Mouse (Mus musculus) B cell, adult (primary cell): ENCODE measurements around the gene Cstf2t. TPM values are rescaled to one million over a fixed set of nuclear protein-coding genes. Genes with fewer than 3 reads are reported as not detected.

Experiments used
- total RNA-seq: library from RNA; stranded (reverse); gene quantifications from 4 replicates; pipeline ENCODE4 v1.2.4, GENCODE M21; 2023; ENCODE audit not compliant: inconsistent age

Cstf2t gene
- total RNA-seq: 40.5 to 42.1 TPM (median 41.5 TPM) in 4 replicates

DNA sequence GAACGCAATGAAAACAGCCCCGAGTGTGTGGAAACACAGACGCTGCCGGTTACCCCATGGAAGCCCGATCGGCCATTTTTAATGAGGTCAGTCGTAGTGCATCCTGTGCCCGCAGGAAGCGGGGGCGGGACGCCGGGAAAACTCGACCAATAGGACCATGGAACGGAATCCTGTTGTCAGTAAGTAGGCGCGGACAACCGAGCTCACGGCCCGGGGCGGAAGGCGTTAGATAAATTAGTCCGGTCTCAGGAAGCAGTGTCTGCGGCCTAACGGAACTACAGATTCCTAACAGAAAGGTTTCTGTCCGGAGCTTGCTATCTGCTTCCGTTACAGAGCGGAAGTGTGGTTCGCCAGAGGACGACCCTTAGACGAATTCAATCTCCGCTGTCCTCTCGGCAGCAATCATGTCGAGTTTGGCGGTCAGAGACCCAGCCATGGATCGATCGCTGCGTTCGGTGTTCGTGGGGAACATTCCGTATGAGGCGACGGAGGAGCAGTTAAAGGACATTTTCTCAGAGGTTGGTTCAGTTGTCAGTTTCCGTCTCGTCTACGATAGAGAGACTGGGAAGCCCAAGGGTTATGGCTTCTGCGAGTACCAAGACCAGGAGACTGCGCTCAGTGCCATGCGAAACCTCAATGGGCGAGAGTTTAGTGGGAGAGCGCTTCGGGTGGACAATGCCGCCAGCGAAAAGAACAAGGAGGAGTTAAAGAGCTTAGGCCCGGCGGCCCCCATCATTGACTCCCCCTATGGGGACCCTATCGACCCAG, at the start of gene Cstf2t:
Gene Cstf2t, plus strand, starts transcription at position 176 of the 768 bp plus-strand sequence.

